Mouse (Mus musculus) 3T3-L1 (cell line): ENCODE measurements around the gene Kcnj11.
A peak's percentile ranks its signal among the peaks of the same experiment; 100 is the strongest.

Experiments
- DNase-seq: peaks from one replicate; pipeline ENCODE4 v3.0.0-alpha.2; 2015; ENCODE audit warnings: low read depth, low spot score

Kcnj11 gene

GRCm38 (mm10) chr7:46104256-46104915 is 3.8 kb upstream of the Kcnj11 start:
- no peak for DNase-seq

- no peak for DNase-seq
Observed at GRCm38 (mm10) chr7:46103771-46104170, 3.2 kb upstream of the Kcnj11 start.

- no peak for DNase-seq
Observed at GRCm38 (mm10) chr7:46103075-46103591, 2.6 kb upstream of the Kcnj11 start.

GRCm38 (mm10) chr7:46099682-46100081 is 882 bp downstream of the Kcnj11 start:
- DNase-seq: no peak

- no peak for DNase-seq
Observed at GRCm38 (mm10) chr7:46098919-46099286, 1.7 kb downstream of the Kcnj11 start.

- DNase-seq: no peak
Observed at GRCm38 (mm10) chr7:46098221-46098918, 2.2 kb downstream of the Kcnj11 start.

GRCm38 (mm10) chr7:46097319-46097783 is 3.2 kb downstream of the Kcnj11 start:
- no peak for DNase-seq

- peak; percentile 74 for DNase-seq
Observed at GRCm38 (mm10) chr7:46096136-46096535, 4.4 kb downstream of the Kcnj11 start.

- no peak for DNase-seq
Observed at GRCm38 (mm10) chr7:46092803-46093202, 7.8 kb downstream of the Kcnj11 start.

- DNase-seq: no peak
Observed at GRCm38 (mm10) chr7:46088241-46088640, 12.3 kb downstream of the Kcnj11 start.

GRCm38 (mm10) chr7:46086378-46086777 is 14.2 kb downstream of the Kcnj11 start:
- peak; percentile 21 for DNase-seq

- no peak for DNase-seq
Observed at GRCm38 (mm10) chr7:46084839-46085513, 15.6 kb downstream of the Kcnj11 start.

GRCm38 (mm10) chr7:46084024-46084423 is 16.5 kb downstream of the Kcnj11 start:
- no peak for DNase-seq

- DNase-seq: no peak
Observed at GRCm38 (mm10) chr7:46077675-46078074, 22.9 kb downstream of the Kcnj11 start.

GRCm38 (mm10) chr7:46076844-46077243 is 23.7 kb downstream of the Kcnj11 start:
- no peak for DNase-seq

GRCm38 (mm10) chr7:46068831-46069230 is 31.7 kb downstream of the Kcnj11 start:
- no peak for DNase-seq

GRCm38 (mm10) chr7:46063296-46063695 is 37.3 kb downstream of the Kcnj11 start:
- DNase-seq: no peak

GRCm38 (mm10) chr7:46061614-46062013 is 39.0 kb downstream of the Kcnj11 start:
- DNase-seq: no peak

- peak; percentile 29 for DNase-seq
Observed at GRCm38 (mm10) chr7:46060688-46061087, 39.9 kb downstream of the Kcnj11 start.

- DNase-seq: no peak
Observed at GRCm38 (mm10) chr7:46058882-46059281, 41.7 kb downstream of the Kcnj11 start.

GRCm38 (mm10) chr7:46053566-46053965 is 47.0 kb downstream of the Kcnj11 start:
- no peak for DNase-seq

- peak; percentile 22 for DNase-seq
Observed at GRCm38 (mm10) chr7:46052161-46052821, 48.3 kb downstream of the Kcnj11 start.
